ENCODE assay signal across 16 mouse cellular contexts in genomic region chr6:30242928-30243327, GRCm38 (mm10).
"Had no signal": no experiment of that assay in that cellular context is flagged by ENCODE, and none has a peak within 500 bp of the region (broad histone marks: within the 10 kb centered on the region; RNA-seq: fewer than 3 reads in every experiment).

No protein-coding gene starts in this region.

- H3K4me2 ChIP-seq: kidney, embryonic 15.5 days; limb, embryonic 12.5 days; liver, embryonic 13.5 days; lung, embryonic 15.5 days; midbrain, embryonic 11.5 days; midbrain, embryonic 15.5 days; stomach, embryonic 15.5 days had no signal

- DNase-seq: kidney, adult 18-20 months; kidney, postnatal 25 days; liver; liver, embryonic 13.5 days; liver, postnatal 0 days; right cerebral cortex, postnatal 25 days; spleen, adult 18-20 months; thymus, adult 2 months; thymus, postnatal 25 days had no signal

- H3K4me1 ChIP-seq: kidney, embryonic 15.5 days; limb, embryonic 12.5 days; lung, embryonic 15.5 days; midbrain, embryonic 15.5 days; stomach, embryonic 15.5 days had no signal

- H3K36me3 ChIP-seq: midbrain, embryonic 15.5 days had no signal

- H3K27ac ChIP-seq: limb, embryonic 12.5 days; liver, embryonic 13.5 days; lung, embryonic 15.5 days; midbrain, embryonic 15.5 days; stomach, embryonic 15.5 days had no signal

- H3K27me3 ChIP-seq: kidney, embryonic 15.5 days; limb, embryonic 12.5 days; liver, embryonic 13.5 days; lung, embryonic 15.5 days; megakaryocyte, embryonic 14.5 days; midbrain, embryonic 15.5 days; stomach, embryonic 15.5 days had no signal

- H3K4me3 ChIP-seq: kidney, embryonic 15.5 days; limb, embryonic 12.5 days; liver, embryonic 13.5 days; lung, embryonic 15.5 days; midbrain, embryonic 15.5 days; stomach, embryonic 15.5 days had no signal
